Mouse (Mus musculus): ENCODE measurements at regions not wholly inside any gene's neighbourhood (a gene's known extent, or its start where the extent isn't known, plus 50 kb on each side); places are given as distances from the start of the nearest gene placed in this dataset.
A peak's percentile ranks its signal among the peaks of the same experiment; 100 is the strongest.

DNA sequence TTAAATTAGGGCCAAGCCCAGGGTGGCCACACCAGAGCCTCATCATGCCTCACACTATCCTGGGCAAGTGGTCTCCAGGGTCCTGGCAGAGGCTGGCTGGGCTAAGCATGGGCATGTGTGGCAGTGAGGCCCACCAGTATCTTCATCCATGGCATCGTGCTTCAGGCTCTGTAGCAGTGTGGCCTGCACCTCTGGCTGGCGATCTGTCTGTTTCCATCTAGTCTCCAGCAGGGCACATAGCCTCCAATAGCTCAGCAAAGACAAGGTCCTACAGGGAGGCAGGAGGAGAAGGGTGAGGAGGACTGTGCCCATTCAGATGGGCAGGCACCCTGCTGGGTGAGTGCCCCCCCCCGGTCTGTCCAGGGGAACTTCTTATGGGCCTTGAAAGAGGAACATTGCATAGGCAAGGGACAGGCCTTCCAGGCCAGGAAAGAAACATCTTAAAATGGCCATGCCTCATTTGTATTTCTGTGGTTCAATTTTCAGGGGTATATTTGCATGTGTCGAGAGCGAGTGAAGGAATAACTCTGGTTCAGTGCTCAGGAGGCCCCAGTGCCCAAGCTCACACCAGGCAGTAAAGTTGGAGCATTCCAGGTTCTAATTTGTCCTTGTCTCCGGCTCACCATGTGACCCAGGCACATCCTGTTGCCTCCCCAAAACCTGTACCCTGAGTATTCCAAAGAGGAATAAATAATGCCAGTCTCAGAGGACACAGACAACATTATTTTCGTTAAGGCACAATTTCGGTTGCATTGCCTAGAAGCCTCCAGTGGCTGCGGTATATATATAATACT is 60.4 kb upstream of the Ppara start:
- H3K27ac ChIP-seq (ENCODE audit: control insufficient read depth, insufficient read depth, low read depth, low read length): peak overlapping the region; percentile 22; the same call in 1 of the 2 replicates
- peaks cover 11% of the 10 kb centered on the region for H3K4me1 ChIP-seq (ENCODE audit: control insufficient read depth, insufficient read depth, low read length)
- no peaks in the 10 kb centered on the region for H3K36me3 ChIP-seq (ENCODE audit: control insufficient read depth, insufficient read depth, low read length)
- TF ChIP-seq POLR2A (IDR thresholded peaks at IDR 0.05; ENCODE audit: control insufficient read depth, low read depth, low read length) (no peak), CTCF (IDR thresholded peaks at IDR 0.05; ENCODE audit: control insufficient read depth, insufficient read depth, insufficient replicate concordance, low read depth, low read length) (no peak; the same call in 1 of the 2 replicates)
- H3K4me3 ChIP-seq (ENCODE audit: control insufficient read depth, low read depth, low read length): peak overlapping the region; percentile 7
- H3K27me3 ChIP-seq (ENCODE audit: control insufficient read depth, insufficient read depth, low read length): no peaks in the 10 kb centered on the region

DNA sequence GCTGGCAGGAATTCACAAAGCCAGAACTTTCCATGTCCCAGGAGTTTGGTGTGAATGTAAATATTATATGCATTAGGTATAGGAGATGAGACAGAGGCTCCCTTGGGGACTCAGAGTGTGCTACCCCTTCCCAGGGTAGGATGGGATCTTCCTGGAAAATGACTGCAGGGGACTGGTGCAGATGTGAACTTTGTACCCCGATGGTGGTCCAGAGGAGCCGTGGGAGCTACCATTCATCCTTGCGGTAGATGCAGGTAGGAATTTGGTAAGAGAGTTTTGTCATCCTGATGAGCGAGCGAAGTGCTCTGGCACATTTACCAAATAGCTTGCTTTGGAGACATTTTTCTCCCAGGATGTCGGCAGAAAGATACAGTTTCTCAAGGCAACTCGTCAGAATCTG is 59.7 kb upstream of the Ppara start:
- TF ChIP-seq CTCF (IDR thresholded peaks at IDR 0.05; ENCODE audit: control insufficient read depth, insufficient read depth, insufficient replicate concordance, low read depth, low read length): no peak
- TF ChIP-seq POLR2A (IDR thresholded peaks at IDR 0.05; ENCODE audit: control insufficient read depth, low read depth, low read length): no peak
- Histone ChIP-seq H3K36me3 (ENCODE audit: control insufficient read depth, insufficient read depth, low read length) (no peaks in the 10 kb centered on the region), H3K27ac (ENCODE audit: control insufficient read depth, insufficient read depth, low read depth, low read length) (no peak overlapping the region), H3K27me3 (ENCODE audit: control insufficient read depth, insufficient read depth, low read length) (no peaks in the 10 kb centered on the region), H3K4me3 (ENCODE audit: control insufficient read depth, low read depth, low read length) (no peak overlapping the region), H3K4me1 (ENCODE audit: control insufficient read depth, insufficient read depth, low read length) (peaks cover 8% of the 10 kb centered on the region)

DNA sequence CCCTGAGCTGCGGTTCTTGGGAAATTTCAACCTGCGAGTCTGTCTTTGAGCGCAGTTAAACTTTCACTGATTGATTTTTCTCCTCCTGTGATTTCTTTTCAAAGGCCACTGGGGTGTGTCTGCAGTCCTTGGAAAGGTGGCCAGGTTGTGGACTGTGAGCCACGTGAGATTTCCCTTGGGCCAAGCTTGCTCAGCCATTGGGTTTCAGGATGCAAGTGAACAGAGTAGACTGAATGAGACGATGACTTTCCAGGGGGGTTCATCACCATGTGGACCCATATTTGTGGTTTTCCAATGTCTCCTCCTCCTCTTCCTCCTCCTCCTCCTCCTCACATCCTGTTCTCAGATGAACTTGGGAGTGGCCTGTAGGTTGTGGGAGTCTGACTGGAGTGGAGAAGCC is 59.0 kb upstream of the Ppara start:
- no peak overlapping the region for H3K4me3 ChIP-seq (ENCODE audit: control insufficient read depth, low read depth, low read length)
- H3K36me3 ChIP-seq (ENCODE audit: control insufficient read depth, insufficient read depth, low read length): no peaks in the 10 kb centered on the region
- no peak overlapping the region for H3K27ac ChIP-seq (ENCODE audit: control insufficient read depth, insufficient read depth, low read depth, low read length)
- peaks cover 4% of the 10 kb centered on the region; the same call in 1 of the 2 replicates for H3K4me1 ChIP-seq (ENCODE audit: control insufficient read depth, insufficient read depth, low read length)
- no peaks in the 10 kb centered on the region for H3K27me3 ChIP-seq (ENCODE audit: control insufficient read depth, insufficient read depth, low read length)
- TF ChIP-seq POLR2A (IDR thresholded peaks at IDR 0.05; ENCODE audit: control insufficient read depth, low read depth, low read length) (no peak), CTCF (IDR thresholded peaks at IDR 0.05; ENCODE audit: control insufficient read depth, insufficient read depth, insufficient replicate concordance, low read depth, low read length) (no peak)

DNA sequence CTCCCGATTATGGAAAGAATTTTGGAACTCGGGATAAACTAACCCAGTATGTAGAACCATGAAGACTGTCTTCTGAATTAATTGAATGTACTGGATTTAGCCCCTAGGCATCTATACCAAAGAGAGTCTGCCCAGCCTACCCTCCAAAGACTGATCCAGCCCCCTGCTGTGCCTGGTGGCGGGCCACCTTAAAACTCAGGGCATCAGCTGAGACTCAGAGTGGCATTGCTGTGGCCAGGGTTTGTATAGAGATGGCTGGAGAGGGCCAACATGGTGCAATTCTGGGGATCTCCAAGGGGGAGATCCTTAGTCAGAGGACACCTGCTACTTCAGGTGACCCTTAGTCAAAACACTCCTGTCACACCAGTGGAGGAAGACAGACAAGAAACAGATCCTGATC is 58.6 kb upstream of the Ppara start:
- Histone ChIP-seq H3K27ac (ENCODE audit: control insufficient read depth, insufficient read depth, low read depth, low read length) (no peak overlapping the region), H3K36me3 (ENCODE audit: control insufficient read depth, insufficient read depth, low read length) (no peaks in the 10 kb centered on the region), H3K27me3 (ENCODE audit: control insufficient read depth, insufficient read depth, low read length) (no peaks in the 10 kb centered on the region), H3K4me1 (ENCODE audit: control insufficient read depth, insufficient read depth, low read length) (peaks cover 4% of the 10 kb centered on the region; the same call in 1 of the 2 replicates), H3K4me3 (ENCODE audit: control insufficient read depth, low read depth, low read length) (no peak overlapping the region)
- TF ChIP-seq POLR2A (IDR thresholded peaks at IDR 0.05; ENCODE audit: control insufficient read depth, low read depth, low read length) (no peak), CTCF (IDR thresholded peaks at IDR 0.05; ENCODE audit: control insufficient read depth, insufficient read depth, insufficient replicate concordance, low read depth, low read length) (no peak)

DNA sequence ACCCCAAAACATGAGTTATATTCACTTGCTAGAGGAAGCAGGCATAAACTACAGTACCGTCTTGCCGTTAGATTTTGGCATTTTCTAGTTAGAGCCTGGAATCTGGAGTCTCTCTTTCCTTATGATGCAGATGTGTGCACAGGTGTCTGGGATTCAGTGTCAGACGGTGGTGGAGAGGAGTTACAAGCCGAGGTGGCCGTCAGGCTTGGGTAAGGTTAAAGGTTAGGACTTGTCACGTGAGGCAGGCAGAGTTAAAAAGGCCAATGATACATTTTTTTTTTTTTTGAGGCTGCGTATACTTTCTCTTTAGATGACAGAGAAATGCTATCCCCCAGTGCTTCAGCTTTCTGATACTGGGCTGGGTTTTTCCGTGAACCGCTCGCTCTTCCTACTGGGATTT is 57.9 kb upstream of the Ppara start:
- H3K27me3 ChIP-seq (ENCODE audit: control insufficient read depth, insufficient read depth, low read length): no peaks in the 10 kb centered on the region

DNA sequence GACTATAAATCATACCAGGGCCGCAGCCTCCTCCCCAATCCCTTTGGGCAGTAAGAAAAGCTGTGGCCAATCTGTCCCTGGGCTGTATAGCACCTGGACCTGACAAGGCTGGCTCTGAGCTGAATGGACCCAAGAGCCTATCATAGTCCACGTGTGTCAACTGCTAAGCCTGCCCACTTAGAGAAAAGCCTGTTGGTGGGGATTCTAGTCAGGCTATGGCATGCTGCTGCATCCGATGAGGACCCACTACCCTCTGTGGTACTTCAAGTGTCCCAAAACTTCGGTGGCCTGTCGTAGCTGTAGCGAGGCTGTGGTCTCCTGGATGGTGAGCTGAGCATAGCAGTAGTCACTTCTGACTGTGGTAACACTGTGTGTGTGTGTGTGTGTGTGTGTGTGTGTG is 57.4 kb upstream of the Ppara start:
- Histone ChIP-seq H3K36me3 (ENCODE audit: control insufficient read depth, insufficient read depth, low read length) (no peaks in the 10 kb centered on the region), H3K27me3 (ENCODE audit: control insufficient read depth, insufficient read depth, low read length) (no peaks in the 10 kb centered on the region), H3K4me1 (ENCODE audit: control insufficient read depth, insufficient read depth, low read length) (peaks cover 3% of the 10 kb centered on the region; the same call in 1 of the 2 replicates), H3K27ac (ENCODE audit: control insufficient read depth, insufficient read depth, low read depth, low read length) (no peak overlapping the region), H3K4me3 (ENCODE audit: control insufficient read depth, low read depth, low read length) (no peak overlapping the region)
- TF ChIP-seq CTCF (IDR thresholded peaks at IDR 0.05; ENCODE audit: control insufficient read depth, insufficient read depth, insufficient replicate concordance, low read depth, low read length): no peak
- TF ChIP-seq POLR2A (IDR thresholded peaks at IDR 0.05; ENCODE audit: control insufficient read depth, low read depth, low read length): no peak

More for the DNA sequence above, 57.9 kb upstream of the Ppara start:
- H3K4me1 ChIP-seq (ENCODE audit: control insufficient read depth, insufficient read depth, low read length): peaks cover 3% of the 10 kb centered on the region; the same call in 1 of the 2 replicates
- TF ChIP-seq CTCF (IDR thresholded peaks at IDR 0.05; ENCODE audit: control insufficient read depth, insufficient read depth, insufficient replicate concordance, low read depth, low read length): no peak
- no peak for TF ChIP-seq POLR2A (IDR thresholded peaks at IDR 0.05; ENCODE audit: control insufficient read depth, low read depth, low read length)
- peak overlapping the region; percentile 11; the same call in 1 of the 2 replicates for H3K4me3 ChIP-seq (ENCODE audit: control insufficient read depth, low read depth, low read length)
- H3K36me3 ChIP-seq (ENCODE audit: control insufficient read depth, insufficient read depth, low read length): no peaks in the 10 kb centered on the region
- no peak overlapping the region for H3K27ac ChIP-seq (ENCODE audit: control insufficient read depth, insufficient read depth, low read depth, low read length)

DNA sequence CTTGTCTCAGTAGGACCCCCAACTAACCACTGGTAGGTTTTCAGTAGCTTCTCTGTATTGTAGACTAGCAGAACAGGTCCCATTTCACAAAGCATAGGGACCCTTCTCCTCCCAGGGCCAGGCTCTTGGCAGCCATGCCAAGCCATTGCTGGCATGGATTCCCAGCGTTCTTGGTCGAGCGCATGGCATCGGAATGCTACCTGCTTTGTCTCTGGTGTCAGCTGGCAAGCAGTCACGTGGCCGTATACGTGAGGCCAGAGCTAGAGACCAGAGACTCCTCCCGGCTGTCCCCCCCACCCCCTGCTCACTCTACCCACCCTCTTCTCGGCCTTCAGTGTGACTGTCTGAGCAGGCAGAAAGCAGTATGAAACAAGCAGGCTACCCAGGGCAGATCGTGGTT is 56.9 kb upstream of the Ppara start:
- Histone ChIP-seq H3K4me1 (ENCODE audit: control insufficient read depth, insufficient read depth, low read length) (peaks cover 3% of the 10 kb centered on the region; the same call in 1 of the 2 replicates), H3K27me3 (ENCODE audit: control insufficient read depth, insufficient read depth, low read length) (no peaks in the 10 kb centered on the region), H3K27ac (ENCODE audit: control insufficient read depth, insufficient read depth, low read depth, low read length) (no peak overlapping the region), H3K36me3 (ENCODE audit: control insufficient read depth, insufficient read depth, low read length) (no peaks in the 10 kb centered on the region), H3K4me3 (ENCODE audit: control insufficient read depth, low read depth, low read length) (no peak overlapping the region)
- TF ChIP-seq POLR2A (IDR thresholded peaks at IDR 0.05; ENCODE audit: control insufficient read depth, low read depth, low read length) (no peak), CTCF (IDR thresholded peaks at IDR 0.05; ENCODE audit: control insufficient read depth, insufficient read depth, insufficient replicate concordance, low read depth, low read length) (no peak)
